Comparison of ENCODE assay signal across 22 mouse cellular contexts in the genomic region with DNA sequence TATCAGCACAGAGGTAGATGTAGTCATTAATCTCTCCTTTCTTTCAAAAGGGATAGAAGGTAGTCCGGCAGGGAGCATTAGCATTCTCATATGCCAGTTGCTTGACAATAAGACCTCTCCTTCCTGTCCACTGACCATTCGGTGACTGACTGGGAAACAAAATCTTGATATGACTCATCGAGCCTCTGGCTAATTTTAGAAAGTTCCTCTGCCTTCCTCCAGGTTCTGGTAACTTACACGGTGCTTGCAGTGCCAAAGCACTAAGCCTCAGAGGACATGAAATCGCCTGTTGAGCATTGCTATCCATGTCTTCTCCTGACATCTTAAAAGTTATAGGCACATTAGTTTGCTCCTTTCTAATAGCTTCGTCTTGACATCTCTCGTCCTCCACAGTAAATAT. TPM values are rescaled to one million over a fixed set of nuclear protein-coding genes. Genes with fewer than 3 reads are reported as not detected.
A peak's percentile ranks its signal among the peaks of the same experiment; 100 is the strongest.
DNase-seq lines count a peak whose midpoint lies in the region; ATAC-seq and TF ChIP-seq lines count a peak whose summit lies in the region.
"Had no signal": no experiment of that assay in that cellular context is flagged by ENCODE, and none has a peak within 500 bp of the region (broad histone marks: within the 10 kb centered on the region; RNA-seq: fewer than 3 reads in every experiment).

No protein-coding gene starts in this region.

- no peaks in the 10 kb centered on the region for H3K79me2 ChIP-seq in heart, adult 2 months (replicated peaks; ENCODE audit: control insufficient read depth, insufficient read depth, low read length)

- WGBS in heart, adult 2 months: 24% methylated on average over 7 of the region's 7 CpGs
- 32% methylated on average over 7 of the region's 7 CpGs for WGBS in heart, embryonic 13.5 days

- 0 out of 2 replicates have a peak, but pooled peaks have one; percentile 18 for TF ChIP-seq CTCF in heart, adult 2 months (IDR thresholded peaks at IDR 0.05)

- peak in 1 of 2 experiments; percentile 17 for DNase-seq in heart, adult 2 months
- DNase-seq in heart, postnatal 4 days: no peak
- peak; percentile 47 for DNase-seq in NIH3T3 (ENCODE audit: low read depth)
- DNase-seq in skeletal muscle tissue, adult 2 months (ENCODE audit: low read depth, low spot score): peak; percentile 86
- no peak for DNase-seq in right cerebral cortex, adult 2 months (ENCODE audit: low spot score in 2 of 2)
- DNase-seq in layer of hippocampus, postnatal 14 days (ENCODE audit: low spot score in 2 of 2): no peak
- DNase-seq: adrenal gland, adult 2 months; cerebellum, adult 2 months; kidney, adult 9 months; kidney, postnatal 36 days; layer of hippocampus, adult 9-11 months; liver, embryonic 13.5 days; lung, embryonic 14.5 days; lung, postnatal 4 days; right cerebral cortex, postnatal 4 days; thymus, postnatal 25 days had no signal

- peak; percentile 26; the same call in 1 of the 2 replicates for TF ChIP-seq POLR2A in heart, adult 2 months (IDR thresholded peaks at IDR 0.05; ENCODE audit: insufficient read depth, low read depth, low read length)

- no peak for ATAC-seq in heart, embryonic 13.5 days (ENCODE audit: extremely low read depth, insufficient number of reproducible peaks, low FRiP score, low TSS enrichment)
- ATAC-seq: inflammation-experienced regulatory T-cells, adult 6 months had no signal

- no peak overlapping the region for H3K9ac ChIP-seq in heart, adult 2 months (ENCODE audit: low read depth, low read length)
- H3K9ac ChIP-seq in heart, embryonic 13.5 days: no peak overlapping the region
- H3K9ac ChIP-seq: hindbrain, embryonic 13.5 days; limb, embryonic 13.5 days; liver, embryonic 13.5 days; lung, embryonic 14.5 days had no signal

- H3K27ac ChIP-seq in heart, adult 2 months: peak overlapping the region; percentile 29
- peak overlapping the region; percentile 80 for H3K27ac ChIP-seq in heart, embryonic 13.5 days (replicated peaks)
- H3K27ac ChIP-seq: embryonic facial prominence, embryonic 10.5 days; hindbrain, embryonic 13.5 days; limb, embryonic 13.5 days; liver, embryonic 13.5 days had no signal

- H3K27me3 ChIP-seq in heart, adult 2 months (ENCODE audit: control insufficient read depth, insufficient read depth, low read length): no peaks in the 10 kb centered on the region
- no peaks in the 10 kb centered on the region for H3K27me3 ChIP-seq in heart, embryonic 13.5 days (replicated peaks)
- H3K27me3 ChIP-seq: hindbrain, embryonic 13.5 days; limb, embryonic 13.5 days; liver, embryonic 13.5 days had no signal

- H3K4me3 ChIP-seq in heart, adult 2 months: no peak overlapping the region
- no peak overlapping the region for H3K4me3 ChIP-seq in heart, embryonic 13.5 days
- H3K4me3 ChIP-seq: embryonic facial prominence, embryonic 10.5 days; hindbrain, embryonic 13.5 days; limb, embryonic 13.5 days; liver, embryonic 13.5 days had no signal

- no peaks in the 10 kb centered on the region for H3K9me3 ChIP-seq in heart, embryonic 13.5 days
- H3K9me3 ChIP-seq: embryonic facial prominence, embryonic 10.5 days; G1E; hindbrain, embryonic 13.5 days; limb, embryonic 13.5 days; liver, embryonic 13.5 days had no signal

- peak overlapping the region; percentile 1; the same call in 1 of the 2 replicates for H3K4me2 ChIP-seq in heart, embryonic 13.5 days
- H3K4me2 ChIP-seq: hindbrain, embryonic 13.5 days; limb, embryonic 13.5 days; liver, embryonic 13.5 days; lung, embryonic 14.5 days had no signal

- H3K36me3 ChIP-seq in heart, adult 2 months (ENCODE audit: control insufficient read depth, insufficient read depth, low read length): no peaks in the 10 kb centered on the region
- no peaks in the 10 kb centered on the region for H3K36me3 ChIP-seq in heart, embryonic 13.5 days
- H3K36me3 ChIP-seq: embryonic facial prominence, embryonic 10.5 days; G1E; hindbrain, embryonic 13.5 days; limb, embryonic 13.5 days; liver, embryonic 13.5 days had no signal

- no peak for TF ChIP-seq EP300 in heart, adult 2 months (IDR thresholded peaks at IDR 0.05; ENCODE audit: insufficient read depth, low read depth, low read length)

- H3K4me1 ChIP-seq in heart, adult 2 months (ENCODE audit: control insufficient read depth, insufficient read depth, low read length): no peaks in the 10 kb centered on the region; the same call in 1 of the 2 replicates
- peaks cover 28% of the 10 kb centered on the region for H3K4me1 ChIP-seq in heart, embryonic 13.5 days
- H3K4me1 ChIP-seq: embryonic facial prominence, embryonic 10.5 days; hindbrain, embryonic 13.5 days; limb, embryonic 13.5 days; liver, embryonic 13.5 days had no signal

- intact Hi-C loops in heart, adult 2 months (cut with DNase I): no loop called here

RNA-seq across cellular contexts. Expression of gene Popdc3, which starts 38.8 kb away (rescaled TPM):
- 10 to 100 TPM; 29.4 to 35.5 TPM for total RNA-seq in heart, adult 2 months (2021)
- polyA plus RNA-seq in heart, adult 2 months (2012; rRNA removed): 13.4 and 24.3 TPM in 2 replicates
- 10 to 100 TPM; 35.3 to 39.5 TPM for total RNA-seq in heart, postnatal 4 days (2021)
- 32.2 and 35.2 TPM in 2 replicates for polyA plus RNA-seq in heart, embryonic 13.5 days (2015; fragmentation: Nextera tagmentation; extraction: Ambion mirVana)
- total RNA-seq in layer of hippocampus, postnatal 14 days (2021): 1 to 10 TPM; 7.5 to 8.5 TPM
- total RNA-seq: G1E had no signal
- polyA plus RNA-seq: G1E; inflammation-experienced regulatory T-cells, adult 6 months had no signal

Comparison
In these comparisons a context has a peak if more than half of its experiments do, and no peak if none do; other contexts are left out.
1. DNase-seq: peak in NIH3T3 (single experiment) and skeletal muscle tissue, adult 2 months (single experiment); none in heart, postnatal 4 days (single experiment), right cerebral cortex, adult 2 months (0 of 2) and layer of hippocampus, postnatal 14 days (0 of 2).